Mouse (Mus musculus): ENCODE data around the gene Mthfd2.
A peak's percentile ranks its signal among the peaks of the same experiment; 100 is the strongest.

Mthfd2 gene

GRCm38 (mm10) chr6:83327591-83328190, 2.0 kb upstream of the Mthfd2 start:
- no peak for DNase-seq

GRCm38 (mm10) chr6:83326761-83327160, 1.1 kb upstream of the Mthfd2 start:
- DNase-seq = no peak

- no peak for DNase-seq
Measured at GRCm38 (mm10) chr6:83326394-83326736, 657 bp upstream of the Mthfd2 start.

- DNase-seq = no peak
Measured at GRCm38 (mm10) chr6:83323652-83324419, 1.9 kb downstream of the Mthfd2 start.

- no peak for DNase-seq
Measured at GRCm38 (mm10) chr6:83322794-83323193, 2.9 kb downstream of the Mthfd2 start.

- no peak for DNase-seq
Measured at GRCm38 (mm10) chr6:83321927-83322326, 3.8 kb downstream of the Mthfd2 start.

GRCm38 (mm10) chr6:83317108-83317741, 8.5 kb downstream of the Mthfd2 start:
- peak; percentile 91 to 95 for DNase-seq

- no peak for DNase-seq
Measured at GRCm38 (mm10) chr6:83316022-83316421, 9.7 kb downstream of the Mthfd2 start.

GRCm38 (mm10) chr6:83315293-83315692, 10.4 kb downstream of the Mthfd2 start:
- no peak for DNase-seq

- DNase-seq = peak in 1 of 2 experiments; percentile 10
Measured at GRCm38 (mm10) chr6:83312514-83312913, 13.2 kb downstream of the Mthfd2 start.

- DNase-seq = no peak
Measured at GRCm38 (mm10) chr6:83312021-83312420, 13.7 kb downstream of the Mthfd2 start.

GRCm38 (mm10) chr6:83311206-83311605, 14.5 kb downstream of the Mthfd2 start:
- no peak for DNase-seq

GRCm38 (mm10) chr6:83309017-83309416, 16.7 kb downstream of the Mthfd2 start:
- no peak for DNase-seq

GRCm38 (mm10) chr6:83302264-83302663, 23.4 kb downstream of the Mthfd2 start:
- DNase-seq = no peak

GRCm38 (mm10) chr6:83301294-83301693, 24.4 kb downstream of the Mthfd2 start:
- no peak for DNase-seq

- no peak for DNase-seq
Measured at GRCm38 (mm10) chr6:83300447-83301229, 25.1 kb downstream of the Mthfd2 start.

- DNase-seq = peak; percentile 18 to 27
Measured at GRCm38 (mm10) chr6:83280256-83280955, 45.3 kb downstream of the Mthfd2 start.

- DNase-seq = peak; percentile 31 to 38
Measured at GRCm38 (mm10) chr6:83278881-83279280, 46.8 kb downstream of the Mthfd2 start.

- no peak for DNase-seq
Measured at GRCm38 (mm10) chr6:83277151-83277550, 48.6 kb downstream of the Mthfd2 start.

- DNase-seq = peak; percentile 6 to 37
Measured at GRCm38 (mm10) chr6:83273733-83274132, 52.0 kb downstream of the Mthfd2 start.

- peak; percentile 63 to 66 for DNase-seq
Measured at GRCm38 (mm10) chr6:83268144-83269010, 57.3 kb downstream of the Mthfd2 start.

- no peak for DNase-seq
Measured at GRCm38 (mm10) chr6:83267616-83268015, 58.1 kb downstream of the Mthfd2 start.
